Mouse (Mus musculus) bone marrow macrophage, adult 2 months (primary cell): Measurements from ENCODE around the gene Me1.

Experiments used
- CTCF ChIP-seq: IDR thresholded peaks from 2 replicates; pipeline ENCODE4 v1.5.1; 2012; ENCODE audit warnings: low read depth, mild to moderate bottlenecking, low read length, moderate library complexity
- POLR2A ChIP-seq: IDR thresholded peaks from 2 replicates; pipeline ENCODE4 v1.6.1; 2012; ENCODE audit warnings: mild to moderate bottlenecking, low read depth, low read length, borderline replicate concordance

GRCm38 (mm10) chr9:86695199-86695817 lies 445 bp downstream of the Me1 start:
- TF ChIP-seq CTCF (no peak), POLR2A (no peak)
